Mouse (Mus musculus): Measurements from ENCODE around the gene Pnkd.

- TF ChIP-seq POLR2A (IDR thresholded peaks at IDR 0.05; ENCODE audit: control insufficient read depth, extremely low read depth, insufficient read depth, low read length, poor library complexity) = no peak
- TF ChIP-seq CTCF (IDR thresholded peaks at IDR 0.05; ENCODE audit: borderline replicate concordance, control insufficient read depth, extremely low read depth, insufficient read depth, low read length, poor library complexity) = no peak
Measured at GRCm38 (mm10) chr1:74240311-74240710, 44.4 kb upstream of the Pnkd start.

All from thymus, adult 2 months (tissue).